Mouse (Mus musculus) liver, adult 2 months (tissue): ENCODE results near the gene Itsn2.

Experiments used
- CTCF ChIP-seq: fragments of 200-500 bp; IDR thresholded peaks from 2 replicates; pipeline ENCODE4 v1.5.1; 2011; ENCODE audit warnings: low read depth, low read length, control low read depth
- POLR2A ChIP-seq: fragments of 200-500 bp; IDR thresholded peaks from 2 replicates; pipeline ENCODE4 v1.6.1; 2011; ENCODE audit warnings: low read length, control low read depth; ENCODE audit not compliant: insufficient read depth; ENCODE audit errors: extremely low read depth

GRCm38 (mm10) chr12:4757060-4757459 is 164.6 kb downstream of the Itsn2 start:
- TF ChIP-seq CTCF, result no peak
- TF ChIP-seq POLR2A, result no peak
